Mouse (Mus musculus): ENCODE results near the gene Dmd. TPM values are rescaled to one million over a fixed set of nuclear protein-coding genes. Genes with fewer than 3 reads are reported as not detected.

Dmd gene
- total and polyA plus RNA-seq, 3 experiments: not detected

- H3K9ac ChIP-seq (ENCODE audit: control insufficient read depth, low read depth, low read length, poor library complexity, severe bottlenecking): no peak overlapping the region
- H3K36me3 ChIP-seq (ENCODE audit: control insufficient read depth in 1 of 2, insufficient read depth in 2 of 2, low read length in 2 of 2): no peaks in the 10 kb centered on the region
- no peak overlapping the region for H3K27ac ChIP-seq (ENCODE audit: control insufficient read depth, low read depth, low read length)
- H3K4me1 ChIP-seq (ENCODE audit: control insufficient read depth in 1 of 2, insufficient read depth in 2 of 2, low read length in 2 of 2): no peaks in the 10 kb centered on the region
- H3K4me3 ChIP-seq (ENCODE audit: control insufficient read depth in 1 of 2, insufficient read depth in 1 of 2, low read depth in 2 of 2, low read length in 2 of 2): no peak overlapping the region
- H3K9me3 ChIP-seq (replicated peaks; ENCODE audit: insufficient read depth, low read length): no peaks in the 10 kb centered on the region
- no peaks in the 10 kb centered on the region for H3K27me3 ChIP-seq (ENCODE audit: control insufficient read depth in 1 of 2, insufficient read depth in 2 of 2, low read length in 2 of 2)
- no peak for TF ChIP-seq MAX (IDR thresholded peaks at IDR 0.05; ENCODE audit: low read length)
- no peak for TF ChIP-seq SIN3A (IDR thresholded peaks at IDR 0.05; ENCODE audit: low read length)
- TF ChIP-seq CHD1 (IDR thresholded peaks at IDR 0.05; ENCODE audit: low read depth, low read length): no peak
- TF ChIP-seq ZC3H11A (IDR thresholded peaks at IDR 0.05; ENCODE audit: low read depth, low read length): no peak
- TF ChIP-seq MAFK (IDR thresholded peaks at IDR 0.05; ENCODE audit: borderline replicate concordance, low read depth, low read length): no peak
- no peak for TF ChIP-seq CTCF (IDR thresholded peaks at IDR 0.05 in 2 of 3, conservative IDR thresholded peaks at IDR 0.05 in 1 of 3; ENCODE audit: control insufficient read depth in 1 of 3, insufficient read depth in 1 of 3, low read depth in 2 of 3, low read length in 3 of 3, poor library complexity in 1 of 3, severe bottlenecking in 1 of 3)
- TF ChIP-seq NELFE (IDR thresholded peaks at IDR 0.05; ENCODE audit: low read depth, low read length): no peak
- no peak for TF ChIP-seq EP300 (IDR thresholded peaks at IDR 0.05; ENCODE audit: low read depth in 1 of 2, low read length in 2 of 2)
- no peak for TF ChIP-seq POLR2AphosphoS2 (IDR thresholded peaks at IDR 0.05; ENCODE audit: low read length)
- TF ChIP-seq MEF2A (IDR thresholded peaks at IDR 0.05; ENCODE audit: extremely low read depth, insufficient replicate concordance, low read depth, low read length, poor library complexity, severe bottlenecking): no peak
- no peak for TF ChIP-seq GABPA (IDR thresholded peaks at IDR 0.05; ENCODE audit: low read depth, low read length)
- TF ChIP-seq MYB (IDR thresholded peaks at IDR 0.05; ENCODE audit: low read depth, low read length): no peak
- TF ChIP-seq ETS1 (IDR thresholded peaks at IDR 0.05; ENCODE audit: low read depth, low read length): no peak
- TF ChIP-seq TBP (IDR thresholded peaks at IDR 0.05; ENCODE audit: low read depth, low read length): no peak
- no peak for TF ChIP-seq TCF12 (IDR thresholded peaks at IDR 0.05; ENCODE audit: low read depth, low read length)
- TF ChIP-seq JUND (IDR thresholded peaks at IDR 0.05; ENCODE audit: low read depth, low read length): no peak
- TF ChIP-seq ZMIZ1 (IDR thresholded peaks at IDR 0.05; ENCODE audit: low read depth, low read length): no peak
- no peak for TF ChIP-seq MXI1 (IDR thresholded peaks at IDR 0.05; ENCODE audit: low read depth, low read length)
- no peak for TF ChIP-seq ZNF384 (IDR thresholded peaks at IDR 0.05; ENCODE audit: low read depth, low read length)
- no peak for TF ChIP-seq USF1 (IDR thresholded peaks at IDR 0.05; ENCODE audit: low read depth, low read length)
- no peak for DNase-seq (ENCODE audit: low read depth, low spot score)
- H3K79me2 ChIP-seq (ENCODE audit: control insufficient read depth, insufficient read depth, low read length, poor library complexity): no peaks in the 10 kb centered on the region
These were observed 737.9 kb downstream of the Dmd start for GRCm38 (mm10) chrX:83686547-83686946.

DNA sequence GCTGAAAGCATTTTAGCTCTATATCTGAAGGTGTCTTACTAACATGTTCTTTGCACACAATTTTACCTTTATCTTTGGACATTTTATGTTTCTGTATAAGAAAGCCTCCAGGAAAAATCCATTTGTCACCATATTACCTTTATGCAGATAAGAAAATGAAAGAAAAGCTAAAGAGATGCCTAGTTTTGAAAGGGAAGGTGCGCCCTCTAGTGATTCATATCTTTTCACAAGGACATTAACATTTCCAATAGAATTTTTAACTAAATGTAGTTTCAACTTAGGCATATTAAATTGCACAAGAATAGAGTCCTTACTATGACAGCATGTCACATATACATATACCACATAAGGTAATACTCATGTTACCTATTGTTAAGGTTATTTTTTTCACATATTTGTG is 791.9 kb downstream of the Dmd start:
- 0 out of 4 replicates have a peak overlapping the region, but pooled peaks of 1 of the 2 experiments have one; percentile 7 for H3K4me3 ChIP-seq (ENCODE audit: control insufficient read depth in 1 of 2, insufficient read depth in 1 of 2, low read depth in 2 of 2, low read length in 2 of 2)
- no peaks in the 10 kb centered on the region for H3K36me3 ChIP-seq (ENCODE audit: control insufficient read depth in 1 of 2, insufficient read depth in 2 of 2, low read length in 2 of 2)
- H3K79me2 ChIP-seq (ENCODE audit: control insufficient read depth, insufficient read depth, low read length, poor library complexity): no peaks in the 10 kb centered on the region
- no peak overlapping the region for H3K27ac ChIP-seq (ENCODE audit: control insufficient read depth, low read depth, low read length)
- no peaks in the 10 kb centered on the region for H3K4me1 ChIP-seq (ENCODE audit: control insufficient read depth in 1 of 2, insufficient read depth in 2 of 2, low read length in 2 of 2)
- TF ChIP-seq RAD21 (IDR thresholded peaks at IDR 0.05; ENCODE audit: low read depth, low read length) (peak; percentile 56), ETS1 (IDR thresholded peaks at IDR 0.05; ENCODE audit: low read depth, low read length) (no peak), SMC3 (IDR thresholded peaks at IDR 0.05; ENCODE audit: low read depth, low read length) (peak; percentile 44), GATA1 (IDR thresholded peaks at IDR 0.05; ENCODE audit: low read depth, low read length) (no peak), HCFC1 (IDR thresholded peaks at IDR 0.05; ENCODE audit: low read depth, low read length) (no peak), NRF1 (IDR thresholded peaks at IDR 0.05; ENCODE audit: insufficient read depth, low read depth, low read length, poor library complexity, severe bottlenecking) (no peak), ZC3H11A (IDR thresholded peaks at IDR 0.05; ENCODE audit: low read depth, low read length) (peak; percentile 12; the same call in 1 of the 2 replicates), MYB (IDR thresholded peaks at IDR 0.05; ENCODE audit: low read depth, low read length) (no peak), CTCF (IDR thresholded peaks at IDR 0.05 in 2 of 3, conservative IDR thresholded peaks at IDR 0.05 in 1 of 3; ENCODE audit: control insufficient read depth in 1 of 3, insufficient read depth in 1 of 3, low read depth in 2 of 3, low read length in 3 of 3, poor library complexity in 1 of 3, severe bottlenecking in 1 of 3) (peak in 1 of 3 experiments; percentile 35; a peak in 2 of 6 replicates), RCOR1 (IDR thresholded peaks at IDR 0.05; ENCODE audit: low read depth, low read length) (no peak), ZNF384 (IDR thresholded peaks at IDR 0.05; ENCODE audit: low read depth, low read length) (no peak), EP300 (IDR thresholded peaks at IDR 0.05; ENCODE audit: low read depth in 1 of 2, low read length in 2 of 2) (no peak), ELF1 (IDR thresholded peaks at IDR 0.05; ENCODE audit: low read depth, low read length) (no peak)
- peak; percentile 39 for DNase-seq (ENCODE audit: low read depth, low spot score)
- H3K9ac ChIP-seq (ENCODE audit: control insufficient read depth, low read depth, low read length, poor library complexity, severe bottlenecking): no peak overlapping the region
- H3K27me3 ChIP-seq (ENCODE audit: control insufficient read depth in 1 of 2, insufficient read depth in 2 of 2, low read length in 2 of 2): no peaks in the 10 kb centered on the region
- no peaks in the 10 kb centered on the region for H3K9me3 ChIP-seq (replicated peaks; ENCODE audit: insufficient read depth, low read length)
